Mouse (Mus musculus): Measurements from ENCODE around the gene Grid1. TPM values are rescaled to one million over a fixed set of nuclear protein-coding genes. Genes with fewer than 3 reads are reported as not detected.

Grid1 gene
- polyA plus RNA-seq, 1 experiment from 2014 or later, result 0.91 TPM

GRCm38 (mm10) chr14:34896253-34896982 is 76.5 kb downstream of the Grid1 start:
- peak; percentile 50 for TF ChIP-seq CTCF (IDR thresholded peaks at IDR 0.05; ENCODE audit: low read depth)
- Histone ChIP-seq H3K36me3 (ENCODE audit: insufficient read depth, low read length) (no peaks in the 10 kb centered on the region), H3K4me3 (replicated peaks; ENCODE audit: low read depth, low read length) (peak overlapping the region; percentile 23), H3K27me3 (ENCODE audit: insufficient read depth, low read length) (no peaks in the 10 kb centered on the region), H3K4me1 (replicated peaks; ENCODE audit: insufficient read depth, low read length) (no peaks in the 10 kb centered on the region), H3K9me3 (replicated peaks; ENCODE audit: low read length) (no peaks in the 10 kb centered on the region), H3K4me2 (ENCODE audit: low read length) (peak overlapping the region; percentile 54), H3K9ac (ENCODE audit: low read depth, low read length) (0 out of 2 replicates have a peak overlapping the region, but pooled peaks have one; percentile 14), H3K27ac (no peak overlapping the region)
- ATAC-seq (replicated peaks; ENCODE audit: low FRiP score, low read depth) (0 out of 2 replicates have a peak, but pooled peaks have one; percentile 41), DNase-seq (ENCODE audit: low spot score) (peak; percentile 45)
- 6% methylated on average over 33 of the region's 33 CpGs for WGBS

GRCm38 (mm10) chr14:34903854-34904253 is 83.9 kb downstream of the Grid1 start:
- 63% methylated on average over 4 of the region's 4 CpGs for WGBS
- no peaks in the 10 kb centered on the region for H3K4me1 ChIP-seq (replicated peaks; ENCODE audit: insufficient read depth, low read length)
- no peak for ATAC-seq (replicated peaks; ENCODE audit: low FRiP score, low read depth)
- no peaks in the 10 kb centered on the region for H3K27me3 ChIP-seq (ENCODE audit: insufficient read depth, low read length)
- no peak overlapping the region for H3K4me2 ChIP-seq (ENCODE audit: low read length)
- no peak overlapping the region for H3K4me3 ChIP-seq (replicated peaks; ENCODE audit: low read depth, low read length)
- H3K27ac ChIP-seq, result no peak overlapping the region
- no peak for TF ChIP-seq CTCF (IDR thresholded peaks at IDR 0.05; ENCODE audit: low read depth)
- H3K36me3 ChIP-seq (ENCODE audit: insufficient read depth, low read length), result no peaks in the 10 kb centered on the region
- no peak for DNase-seq (ENCODE audit: low spot score)
- H3K9me3 ChIP-seq (replicated peaks; ENCODE audit: low read length), result no peaks in the 10 kb centered on the region
- H3K9ac ChIP-seq (ENCODE audit: low read depth, low read length), result no peak overlapping the region

- ATAC-seq (replicated peaks; ENCODE audit: low FRiP score, low read depth), result no peak
- H3K4me3 ChIP-seq (replicated peaks; ENCODE audit: low read depth, low read length), result no peak overlapping the region
Observed at GRCm38 (mm10) chr14:34905697-34906096, 85.8 kb downstream of the Grid1 start.

GRCm38 (mm10) chr14:34908366-34908765 is 88.5 kb downstream of the Grid1 start:
- Histone ChIP-seq H3K27me3 (ENCODE audit: insufficient read depth, low read length) (no peaks in the 10 kb centered on the region), H3K4me3 (replicated peaks; ENCODE audit: low read depth, low read length) (no peak overlapping the region), H3K4me2 (ENCODE audit: low read length) (no peak overlapping the region), H3K27ac (no peak overlapping the region), H3K9me3 (replicated peaks; ENCODE audit: low read length) (no peaks in the 10 kb centered on the region), H3K4me1 (replicated peaks; ENCODE audit: insufficient read depth, low read length) (no peaks in the 10 kb centered on the region), H3K36me3 (ENCODE audit: insufficient read depth, low read length) (no peaks in the 10 kb centered on the region), H3K9ac (ENCODE audit: low read depth, low read length) (no peak overlapping the region)
- WGBS, result 64% methylated on average over 2 of the region's 2 CpGs
- no peak for TF ChIP-seq CTCF (IDR thresholded peaks at IDR 0.05; ENCODE audit: low read depth)
- ATAC-seq (replicated peaks; ENCODE audit: low FRiP score, low read depth), result no peak
- no peak for DNase-seq (ENCODE audit: low spot score)

More at GRCm38 (mm10) chr14:34905697-34906096, 85.8 kb downstream of the Grid1 start:
- no peak for TF ChIP-seq CTCF (IDR thresholded peaks at IDR 0.05; ENCODE audit: low read depth)
- Histone ChIP-seq H3K36me3 (ENCODE audit: insufficient read depth, low read length) (no peaks in the 10 kb centered on the region), H3K9me3 (replicated peaks; ENCODE audit: low read length) (no peaks in the 10 kb centered on the region), H3K4me2 (ENCODE audit: low read length) (no peak overlapping the region), H3K27me3 (ENCODE audit: insufficient read depth, low read length) (no peaks in the 10 kb centered on the region), H3K4me1 (replicated peaks; ENCODE audit: insufficient read depth, low read length) (no peaks in the 10 kb centered on the region), H3K9ac (ENCODE audit: low read depth, low read length) (no peak overlapping the region), H3K27ac (no peak overlapping the region)
- WGBS, result 63% methylated on average over 2 of the region's 2 CpGs
- DNase-seq (ENCODE audit: low spot score), result no peak

GRCm38 (mm10) chr14:34908804-34909203 is 88.9 kb downstream of the Grid1 start:
- TF ChIP-seq CTCF (IDR thresholded peaks at IDR 0.05; ENCODE audit: low read depth), result no peak
- DNase-seq (ENCODE audit: low spot score), result no peak
- H3K27me3 ChIP-seq (ENCODE audit: insufficient read depth, low read length), result no peaks in the 10 kb centered on the region
- no peak overlapping the region for H3K27ac ChIP-seq
- H3K4me1 ChIP-seq (replicated peaks; ENCODE audit: insufficient read depth, low read length), result no peaks in the 10 kb centered on the region
- H3K4me3 ChIP-seq (replicated peaks; ENCODE audit: low read depth, low read length), result no peak overlapping the region
- H3K36me3 ChIP-seq (ENCODE audit: insufficient read depth, low read length), result no peaks in the 10 kb centered on the region
- no peak for ATAC-seq (replicated peaks; ENCODE audit: low FRiP score, low read depth)
- WGBS, result 38% methylated on average over 4 of the region's 4 CpGs
- H3K9ac ChIP-seq (ENCODE audit: low read depth, low read length), result no peak overlapping the region
- H3K4me2 ChIP-seq (ENCODE audit: low read length), result no peak overlapping the region
- no peaks in the 10 kb centered on the region for H3K9me3 ChIP-seq (replicated peaks; ENCODE audit: low read length)

GRCm38 (mm10) chr14:34916315-34916714 is 96.4 kb downstream of the Grid1 start:
- no peak for DNase-seq (ENCODE audit: low spot score)
- Histone ChIP-seq H3K27ac (no peak overlapping the region), H3K27me3 (ENCODE audit: insufficient read depth, low read length) (no peaks in the 10 kb centered on the region), H3K36me3 (ENCODE audit: insufficient read depth, low read length) (no peaks in the 10 kb centered on the region), H3K4me2 (ENCODE audit: low read length) (no peak overlapping the region), H3K9ac (ENCODE audit: low read depth, low read length) (no peak overlapping the region), H3K4me3 (replicated peaks; ENCODE audit: low read depth, low read length) (no peak overlapping the region), H3K9me3 (replicated peaks; ENCODE audit: low read length) (no peaks in the 10 kb centered on the region), H3K4me1 (replicated peaks; ENCODE audit: insufficient read depth, low read length) (no peaks in the 10 kb centered on the region)
- 71% methylated on average over 6 of the region's 6 CpGs for WGBS
- no peak for TF ChIP-seq CTCF (IDR thresholded peaks at IDR 0.05; ENCODE audit: low read depth)
- no peak for ATAC-seq (replicated peaks; ENCODE audit: low FRiP score, low read depth)
